Mouse (Mus musculus) MEL (cell line): ENCODE measurements around the gene Igsf10. TPM values are rescaled to one million over a fixed set of nuclear protein-coding genes. Genes with fewer than 3 reads are reported as not detected.

Experiments
- DNase-seq: peaks from one replicate; pipeline ENCODE4 v3.0.0; 2011; ENCODE audit warnings: low read depth, low spot score
- H3K27ac ChIP-seq: 2 replicates; pipeline ENCODE4 v1.5.1; 2012; ENCODE audit warnings: low read depth, mild to moderate bottlenecking, control low read depth, low read length, moderate library complexity; ENCODE audit not compliant: control insufficient read depth
- H3K27me3 ChIP-seq, 2 experiments: fragments of 150-350 bp in 1 of 2; sonication (generic) in 1 of 2; 2 replicates each; pipeline ENCODE4 v1.6.1; 2012; ENCODE audit warnings: low read length in 2 of 2, mild to moderate bottlenecking in 2 of 2, improper control_type of control experiment in 1 of 2, moderate library complexity in 1 of 2; ENCODE audit not compliant: insufficient read depth in 2 of 2, control insufficient read depth in 1 of 2
- H3K36me3 ChIP-seq, 2 experiments: 2 replicates each; pipeline ENCODE4 v1.6.1; 2012 to 2014; ENCODE audit warnings: low read length in 2 of 2, improper control_type of control experiment in 1 of 2, inconsistent platforms in 1 of 2, mild to moderate bottlenecking in 1 of 2; ENCODE audit not compliant: insufficient read depth in 2 of 2, control insufficient read depth in 1 of 2
- H3K4me1 ChIP-seq, 2 experiments: fragments of 150-350 bp in 1 of 2; sonication (generic) in 1 of 2; 2 replicates each; pipeline ENCODE4 v1.6.1; 2012; ENCODE audit warnings: low read length in 2 of 2, improper control_type of control experiment in 1 of 2, mild to moderate bottlenecking in 1 of 2; ENCODE audit not compliant: insufficient read depth in 2 of 2, control insufficient read depth in 1 of 2
- H3K4me3 ChIP-seq, 2 experiments: fragments of 150-350 bp in 1 of 2; sonication (generic) in 1 of 2; 2 replicates each; pipeline ENCODE4 v1.5.1; 2012; ENCODE audit warnings: low read depth in 2 of 2, low read length in 2 of 2, mild to moderate bottlenecking in 2 of 2, moderate library complexity in 2 of 2, control low read depth in 1 of 2, improper control_type of control experiment in 1 of 2; ENCODE audit not compliant: control insufficient read depth in 1 of 2, insufficient read depth in 1 of 2
- H3K79me2 ChIP-seq: 2 replicates; pipeline ENCODE4 v1.6.1; 2012; ENCODE audit warnings: mild to moderate bottlenecking, low read length, moderate library complexity; ENCODE audit not compliant: control insufficient read depth, poor library complexity, insufficient read depth
- H3K9ac ChIP-seq: 2 replicates; pipeline ENCODE4 v1.6.1; 2012; ENCODE audit warnings: low read depth, mild to moderate bottlenecking, control low read depth, low read length, moderate library complexity; ENCODE audit not compliant: control insufficient read depth, poor library complexity, severe bottlenecking
- H3K9me3 ChIP-seq: fragments of 150-350 bp; sonication (generic); replicated peaks from 2 replicates; pipeline ENCODE4 v1.6.1; 2012; ENCODE audit warnings: mild to moderate bottlenecking, low read length, improper control_type of control experiment, moderate library complexity; ENCODE audit not compliant: insufficient read depth
- CTCF ChIP-seq, 3 experiments: IDR thresholded peaks in 2 of 3; conservative IDR thresholded peaks in 1 of 3; 2 replicates each; pipeline ENCODE4 v1.5.1; 2011 to 2012; ENCODE audit warnings: low read length in 3 of 3, low read depth in 2 of 3, mild to moderate bottlenecking in 2 of 3, improper control_type of control experiment in 1 of 3, inconsistent platforms in 1 of 3, mixed read lengths in 1 of 3, moderate library complexity in 1 of 3; ENCODE audit not compliant: control insufficient read depth in 1 of 3, insufficient read depth in 1 of 3, poor library complexity in 1 of 3, severe bottlenecking in 1 of 3
- E2F4 ChIP-seq: IDR thresholded peaks from 2 replicates; pipeline ENCODE4 v1.6.1; 2011; ENCODE audit warnings: low read depth, low read length, improper control_type of control experiment, borderline replicate concordance
- HCFC1 ChIP-seq: IDR thresholded peaks from 2 replicates; pipeline ENCODE4 v1.6.1; 2012; ENCODE audit warnings: low read depth, mild to moderate bottlenecking, inconsistent platforms, low read length, improper control_type of control experiment, moderate library complexity
- MAFK ChIP-seq: IDR thresholded peaks from 2 replicates; pipeline ENCODE4 v1.6.1; 2011; ENCODE audit warnings: low read depth, mild to moderate bottlenecking, low read length, improper control_type of control experiment, borderline replicate concordance
- MAX ChIP-seq: IDR thresholded peaks from 2 replicates; pipeline ENCODE4 v1.6.1; 2011; ENCODE audit warnings: low read length, improper control_type of control experiment
- MAZ ChIP-seq: IDR thresholded peaks from 2 replicates; pipeline ENCODE4 v1.6.1; 2012; ENCODE audit warnings: low read depth, mild to moderate bottlenecking, inconsistent platforms, low read length, improper control_type of control experiment
- POLR2A ChIP-seq, 2 experiments: IDR thresholded peaks; 2 replicates each; pipeline ENCODE4 v1.6.1; 2011 to 2012; ENCODE audit warnings: low read length in 2 of 2, mild to moderate bottlenecking in 2 of 2, control low read depth in 1 of 2, improper control_type of control experiment in 1 of 2, low read depth in 1 of 2, moderate library complexity in 1 of 2; ENCODE audit not compliant: control insufficient read depth in 1 of 2, insufficient read depth in 1 of 2, poor library complexity in 1 of 2
- POLR2AphosphoS5 ChIP-seq: IDR thresholded peaks from 2 replicates; pipeline ENCODE4 v1.6.1; 2012; ENCODE audit warnings: low read depth, borderline replicate concordance, mild to moderate bottlenecking, inconsistent platforms, low read length, moderate library complexity, mixed read lengths
- SIN3A ChIP-seq: IDR thresholded peaks from 2 replicates; pipeline ENCODE4 v1.6.1; 2012; ENCODE audit warnings: low read length, improper control_type of control experiment, inconsistent platforms
- SMC3 ChIP-seq: IDR thresholded peaks from 2 replicates; pipeline ENCODE4 v1.6.1; 2011; ENCODE audit warnings: low read depth, low read length, improper control_type of control experiment
- TCF12 ChIP-seq: IDR thresholded peaks from 2 replicates; pipeline ENCODE4 v1.6.1; 2014; ENCODE audit warnings: low read depth, mild to moderate bottlenecking, inconsistent platforms, low read length, improper control_type of control experiment, moderate library complexity
- USF1 ChIP-seq: IDR thresholded peaks from 2 replicates; pipeline ENCODE4 v1.6.1; 2014; ENCODE audit warnings: low read depth, mild to moderate bottlenecking, inconsistent platforms, low read length, improper control_type of control experiment, moderate library complexity
- USF2 ChIP-seq, 2 experiments: IDR thresholded peaks; 2 replicates each; pipeline ENCODE4 v1.6.1; 2011 to 2012; ENCODE audit warnings: improper control_type of control experiment in 2 of 2, low read length in 2 of 2, borderline replicate concordance in 1 of 2, inconsistent platforms in 1 of 2, low read depth in 1 of 2, mild to moderate bottlenecking in 1 of 2; ENCODE audit not compliant: insufficient read depth in 1 of 2
- ZMIZ1 ChIP-seq: IDR thresholded peaks from 2 replicates; pipeline ENCODE4 v1.6.1; 2012; ENCODE audit warnings: low read depth, mild to moderate bottlenecking, inconsistent platforms, low read length, improper control_type of control experiment, moderate library complexity
- polyA plus RNA-seq, 2 experiments: library from polyadenylated mRNA; stranded (reverse) in 1 of 2; unstranded in 1 of 2; fragments of >175 nt in 1 of 2; fragments of >200 nt in 1 of 2; gene quantifications; 2 replicates each; pipeline versions ENCODE4 v1.2.1 to v1.2.4; 2012; ENCODE audit warnings: low replicate concordance in 2 of 2, low read depth in 1 of 2; ENCODE audit not compliant: insufficient read length in 2 of 2, insufficient read depth in 1 of 2, missing spikeins in 1 of 2
- total RNA-seq: library from RNA; depleted of rRNA; stranded (reverse); fragments of 300-350 nt; gene quantifications from 2 replicates; pipeline ENCODE4 v1.2.3, GENCODE M21; 2012

Igsf10 gene
- total and polyA plus RNA-seq, 3 experiments, result not detected

- H3K79me2 ChIP-seq, result no peaks in the 10 kb centered on the region
- H3K36me3 ChIP-seq, result no peaks in the 10 kb centered on the region
- no peak overlapping the region for H3K4me3 ChIP-seq
- no peak overlapping the region for H3K27ac ChIP-seq
- DNase-seq, result no peak
- no peak overlapping the region for H3K9ac ChIP-seq
- H3K27me3 ChIP-seq, result no peaks in the 10 kb centered on the region; a peak in 1 of 4 replicates
- TF ChIP-seq USF2 (IDR thresholded peaks at IDR 0.05; ENCODE audit: borderline replicate concordance in 1 of 2, insufficient read depth in 1 of 2, low read depth in 1 of 2, low read length in 2 of 2) (no peak), POLR2A (IDR thresholded peaks at IDR 0.05; ENCODE audit: control insufficient read depth in 1 of 2, insufficient read depth in 1 of 2, low read depth in 1 of 2, low read length in 2 of 2, poor library complexity in 1 of 2) (no peak), MAZ (no peak), CTCF (IDR thresholded peaks at IDR 0.05 in 2 of 3, conservative IDR thresholded peaks at IDR 0.05 in 1 of 3; ENCODE audit: control insufficient read depth in 1 of 3, insufficient read depth in 1 of 3, low read depth in 2 of 3, low read length in 3 of 3, poor library complexity in 1 of 3, severe bottlenecking in 1 of 3) (no peak), MAFK (no peak), E2F4 (no peak), POLR2AphosphoS5 (no peak), TCF12 (no peak)
- TF ChIP-seq, all 39 proteins: peak for 0
- Histone ChIP-seq H3K9me3 (no peaks in the 10 kb centered on the region), H3K4me1 (no peaks in the 10 kb centered on the region)
Observed at GRCm38 (mm10) chr3:59293437-59294199, 50.6 kb downstream of the Igsf10 start.

GRCm38 (mm10) chr3:59290551-59290950 is 53.6 kb downstream of the Igsf10 start:
- no peak for DNase-seq
- H3K79me2 ChIP-seq, result no peaks in the 10 kb centered on the region
- H3K36me3 ChIP-seq, result no peaks in the 10 kb centered on the region
- TF ChIP-seq USF1 (no peak), POLR2AphosphoS5 (no peak), POLR2A (IDR thresholded peaks at IDR 0.05; ENCODE audit: control insufficient read depth in 1 of 2, insufficient read depth in 1 of 2, low read depth in 1 of 2, low read length in 2 of 2, poor library complexity in 1 of 2) (no peak), MAX (no peak)
- H3K4me1 ChIP-seq, result no peaks in the 10 kb centered on the region
- H3K4me3 ChIP-seq, result no peak overlapping the region
- no peaks in the 10 kb centered on the region; a peak in 1 of 4 replicates for H3K27me3 ChIP-seq
- no peak overlapping the region for H3K9ac ChIP-seq
- H3K27ac ChIP-seq, result no peak overlapping the region
- H3K9me3 ChIP-seq, result no peaks in the 10 kb centered on the region

- H3K4me3 ChIP-seq, result no peak overlapping the region
- no peaks in the 10 kb centered on the region for H3K9me3 ChIP-seq
- H3K4me1 ChIP-seq, result no peaks in the 10 kb centered on the region
- H3K9ac ChIP-seq, result no peak overlapping the region
- no peaks in the 10 kb centered on the region for H3K27me3 ChIP-seq
- H3K27ac ChIP-seq, result no peak overlapping the region
- no peaks in the 10 kb centered on the region for H3K79me2 ChIP-seq
- no peak for DNase-seq
- TF ChIP-seq HCFC1 (no peak), E2F4 (no peak), SIN3A (no peak), SMC3 (no peak), ZMIZ1 (no peak)
- no peaks in the 10 kb centered on the region for H3K36me3 ChIP-seq
Observed at GRCm38 (mm10) chr3:59278620-59279019, 65.6 kb downstream of the Igsf10 start.
